Mouse (Mus musculus): ENCODE results near the gene Ypel2. TPM values are rescaled to one million over a fixed set of nuclear protein-coding genes. Genes with fewer than 3 reads are reported as not detected.

Ypel2 gene
- polyA plus RNA-seq, 1 experiment, result 6.3 TPM

DNA sequence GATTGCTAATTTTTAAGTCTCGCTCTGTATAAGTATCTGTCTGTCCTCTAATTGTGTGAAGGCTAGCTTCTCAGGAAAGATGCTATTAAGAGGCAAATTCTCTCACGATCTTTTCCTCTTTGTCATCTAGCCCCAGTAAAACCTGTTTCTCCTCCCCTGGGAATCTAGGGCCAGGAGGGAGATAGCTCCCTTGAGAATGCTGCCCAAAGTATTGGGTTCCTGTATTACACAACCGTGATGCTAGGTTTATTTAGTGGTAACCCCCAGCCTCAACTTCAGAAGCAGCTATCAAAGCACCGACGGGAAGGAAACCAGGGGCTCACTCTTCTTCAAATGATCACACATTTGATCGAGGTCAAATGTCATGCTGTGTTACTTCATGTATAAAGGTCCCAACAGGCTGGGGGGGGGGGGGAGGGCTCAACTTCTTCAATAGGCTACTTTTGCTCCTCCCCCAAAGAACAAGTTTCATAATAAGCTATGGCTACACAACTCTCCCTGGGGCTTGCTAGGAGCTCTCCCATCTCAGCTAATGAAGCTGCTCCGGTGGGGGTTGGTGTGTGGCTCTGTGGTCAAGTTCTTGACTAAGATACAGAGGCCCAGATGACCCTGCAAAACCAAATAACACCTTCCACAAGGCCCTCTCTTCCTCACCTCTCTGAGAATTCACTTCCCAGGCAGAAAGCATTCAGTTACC, 22.3 kb downstream of the Ypel2 start:
- TF ChIP-seq POLR2A (IDR thresholded peaks at IDR 0.05; ENCODE audit: borderline replicate concordance, extremely low read depth, insufficient read depth, insufficient read length, poor library complexity, severe bottlenecking) (no peak), CTCF (IDR thresholded peaks at IDR 0.05; ENCODE audit: borderline replicate concordance, extremely low read depth, insufficient read depth, insufficient read length) (no peak)
- DNase-seq (ENCODE audit: low read depth), result no peak

DNA sequence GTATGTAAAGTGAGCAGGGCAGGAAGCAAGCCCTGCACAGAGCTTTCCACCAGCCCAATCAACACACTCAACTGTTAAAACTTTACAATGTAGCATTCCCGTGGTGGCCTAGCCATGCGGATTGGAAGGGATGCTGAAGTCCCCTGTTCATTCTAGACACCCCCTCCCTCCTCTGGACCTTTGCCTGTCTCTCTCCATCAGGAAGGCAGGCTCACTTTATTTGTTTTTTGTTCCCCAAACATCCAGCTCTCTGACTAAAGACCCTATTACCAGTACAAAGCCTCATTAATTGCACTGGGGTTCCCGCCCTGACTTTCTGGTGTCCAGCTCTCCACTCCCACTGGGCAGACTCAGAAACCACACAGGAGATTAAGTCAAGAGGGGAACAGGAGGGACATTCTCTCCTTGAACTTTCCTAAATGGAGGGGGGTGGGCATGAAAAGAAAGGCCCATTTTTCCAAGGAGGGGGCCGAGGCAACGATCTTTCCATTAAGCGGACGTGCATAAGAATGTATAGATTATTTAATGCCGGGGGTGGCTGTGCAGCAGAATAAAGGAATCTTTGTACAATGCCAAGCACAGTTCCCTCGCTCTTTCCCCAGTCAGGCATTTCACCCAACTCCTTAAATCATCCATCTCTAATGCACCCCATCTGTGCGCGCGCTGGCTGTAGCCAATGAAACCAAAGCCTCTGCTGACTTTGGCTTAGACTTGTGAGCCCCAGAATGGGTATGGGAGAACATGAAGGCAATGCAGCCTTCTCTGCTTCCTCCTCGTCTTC, 24.3 kb downstream of the Ypel2 start:
- TF ChIP-seq POLR2A (IDR thresholded peaks at IDR 0.05; ENCODE audit: borderline replicate concordance, extremely low read depth, insufficient read depth, insufficient read length, poor library complexity, severe bottlenecking) (no peak), CTCF (IDR thresholded peaks at IDR 0.05; ENCODE audit: borderline replicate concordance, extremely low read depth, insufficient read depth, insufficient read length) (no peak)
- peak; percentile 60 for DNase-seq (ENCODE audit: low read depth)

DNA sequence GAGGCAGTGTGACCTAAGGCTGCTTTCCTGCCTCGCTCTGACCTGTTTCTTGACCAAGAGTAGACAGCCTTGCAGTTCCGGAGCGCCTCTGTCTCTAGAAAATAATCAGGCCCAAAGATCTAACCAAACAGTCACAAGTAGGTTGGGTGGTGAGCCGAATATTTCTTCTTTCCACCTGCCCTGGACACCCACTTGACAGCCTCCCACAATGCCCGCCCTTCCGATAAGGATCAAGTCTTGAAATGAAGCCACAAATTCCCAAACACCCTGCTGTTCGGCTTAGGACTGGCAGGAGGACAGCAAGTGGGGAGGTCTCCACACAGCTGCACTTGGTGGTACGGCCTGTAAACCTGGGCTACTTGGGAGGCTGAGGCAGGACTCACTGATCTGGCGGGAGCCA, 26.0 kb downstream of the Ypel2 start:
- no peak for DNase-seq (ENCODE audit: low read depth)
- TF ChIP-seq CTCF (IDR thresholded peaks at IDR 0.05; ENCODE audit: borderline replicate concordance, extremely low read depth, insufficient read depth, insufficient read length), result no peak

DNA sequence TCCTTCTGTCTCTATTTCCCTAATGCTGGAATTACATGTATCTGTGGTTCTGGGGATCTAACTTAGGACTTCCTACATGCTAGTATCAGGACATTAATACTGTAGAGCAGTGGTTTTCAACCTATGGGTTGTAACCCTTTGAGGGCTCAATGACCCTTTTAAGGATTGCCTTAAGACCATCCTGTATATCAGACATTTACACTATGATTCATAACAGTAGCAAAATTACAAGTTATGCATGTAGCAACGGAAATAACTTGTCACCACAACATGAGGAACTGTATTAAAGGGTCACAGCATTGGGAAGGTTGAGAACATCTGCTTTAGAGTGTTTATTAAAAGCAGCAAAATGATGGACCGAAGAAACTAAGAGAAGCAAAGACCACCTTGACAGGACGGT, 26.8 kb downstream of the Ypel2 start:
- TF ChIP-seq CTCF (IDR thresholded peaks at IDR 0.05; ENCODE audit: borderline replicate concordance, extremely low read depth, insufficient read depth, insufficient read length) (no peak), POLR2A (IDR thresholded peaks at IDR 0.05; ENCODE audit: borderline replicate concordance, extremely low read depth, insufficient read depth, insufficient read length, poor library complexity, severe bottlenecking) (no peak)
- no peak for DNase-seq (ENCODE audit: low read depth)

DNA sequence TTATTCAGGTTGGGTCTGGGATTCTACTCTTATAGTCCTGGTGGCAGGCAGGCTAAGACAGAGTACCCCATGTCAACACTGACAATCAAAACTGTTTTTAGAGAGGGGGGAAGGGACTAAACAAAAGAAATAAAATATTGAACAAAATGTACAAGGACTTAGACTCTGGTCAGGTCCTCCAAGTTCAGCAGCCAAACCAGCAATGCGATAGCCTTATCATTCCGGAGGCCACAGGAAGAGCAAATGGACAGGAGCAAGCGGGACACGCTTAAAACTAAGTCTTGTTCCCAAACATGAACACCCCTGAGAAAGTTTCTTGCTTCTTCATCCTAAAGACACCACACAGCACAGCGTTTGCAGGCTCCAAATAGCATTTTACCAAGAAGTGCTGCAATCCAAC, 28.4 kb downstream of the Ypel2 start:
- TF ChIP-seq POLR2A (IDR thresholded peaks at IDR 0.05; ENCODE audit: borderline replicate concordance, extremely low read depth, insufficient read depth, insufficient read length, poor library complexity, severe bottlenecking) (no peak), CTCF (IDR thresholded peaks at IDR 0.05; ENCODE audit: borderline replicate concordance, extremely low read depth, insufficient read depth, insufficient read length) (no peak)
- no peak for DNase-seq (ENCODE audit: low read depth)

DNA sequence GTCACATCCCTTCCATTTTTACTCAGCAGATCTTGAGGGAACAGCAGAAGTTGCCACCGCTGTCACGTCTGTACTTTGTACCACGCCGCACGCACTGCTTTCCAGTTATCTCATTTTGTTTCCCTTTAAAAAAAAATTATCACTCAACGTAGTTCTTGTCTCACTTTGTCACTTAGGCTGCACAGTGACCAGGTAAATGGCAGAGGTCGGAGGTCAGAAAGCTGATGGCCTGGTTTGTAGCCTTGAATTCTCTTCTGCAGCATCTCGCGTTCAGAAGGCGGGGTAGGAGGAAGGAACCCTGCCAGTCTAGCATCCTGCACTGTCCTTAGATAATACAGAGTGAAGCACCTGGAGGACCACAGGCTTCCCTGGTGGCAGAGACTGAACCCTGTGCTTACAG, 29.8 kb downstream of the Ypel2 start:
- TF ChIP-seq CTCF (IDR thresholded peaks at IDR 0.05; ENCODE audit: borderline replicate concordance, extremely low read depth, insufficient read depth, insufficient read length) (no peak), POLR2A (IDR thresholded peaks at IDR 0.05; ENCODE audit: borderline replicate concordance, extremely low read depth, insufficient read depth, insufficient read length, poor library complexity, severe bottlenecking) (no peak)
- DNase-seq (ENCODE audit: low read depth), result no peak

DNA sequence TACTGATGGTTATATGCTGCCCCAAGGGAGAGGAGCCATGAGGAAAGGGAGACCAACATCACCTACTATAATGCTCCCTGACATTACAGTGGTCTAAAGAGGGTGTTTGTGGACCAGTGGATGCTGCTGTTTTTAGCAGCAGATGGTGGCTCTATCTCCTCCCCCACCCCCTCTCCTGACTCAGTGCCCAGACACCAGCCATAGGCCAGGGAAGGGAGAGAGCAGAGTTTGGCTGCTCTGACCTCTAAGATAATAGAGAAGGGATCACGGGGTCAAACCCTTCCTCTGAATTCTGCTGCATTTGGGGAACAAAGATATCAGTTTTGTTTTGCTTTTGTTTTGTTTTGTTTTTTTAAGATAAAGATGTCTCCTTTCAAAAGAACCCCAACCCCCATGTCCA, 30.5 kb downstream of the Ypel2 start:
- DNase-seq (ENCODE audit: low read depth), result no peak
- TF ChIP-seq CTCF (IDR thresholded peaks at IDR 0.05; ENCODE audit: borderline replicate concordance, extremely low read depth, insufficient read depth, insufficient read length) (no peak), POLR2A (IDR thresholded peaks at IDR 0.05; ENCODE audit: borderline replicate concordance, extremely low read depth, insufficient read depth, insufficient read length, poor library complexity, severe bottlenecking) (no peak)

DNA sequence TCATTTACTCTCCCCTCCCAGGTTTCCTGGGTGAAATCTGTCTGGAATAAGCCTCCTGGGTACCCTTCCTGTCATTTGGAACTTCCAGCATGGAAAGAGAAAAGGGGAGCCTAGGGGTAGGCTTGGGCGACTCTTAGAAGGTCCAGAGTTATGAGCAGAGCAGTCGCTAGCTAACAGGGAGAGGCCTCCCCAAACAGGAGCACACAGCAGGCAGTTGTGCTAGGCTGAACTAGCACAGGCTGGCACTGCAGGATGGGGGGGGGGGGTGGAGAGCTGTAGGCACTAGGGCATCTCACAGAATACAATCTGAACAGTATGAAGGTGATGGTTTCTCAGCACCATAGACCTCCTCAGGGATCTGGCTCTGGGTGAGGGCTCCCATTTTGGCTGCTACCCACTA, 31.1 kb downstream of the Ypel2 start:
- no peak for DNase-seq (ENCODE audit: low read depth)
- TF ChIP-seq CTCF (IDR thresholded peaks at IDR 0.05; ENCODE audit: borderline replicate concordance, extremely low read depth, insufficient read depth, insufficient read length), result no peak
- no peak for TF ChIP-seq POLR2A (IDR thresholded peaks at IDR 0.05; ENCODE audit: borderline replicate concordance, extremely low read depth, insufficient read depth, insufficient read length, poor library complexity, severe bottlenecking)

DNA sequence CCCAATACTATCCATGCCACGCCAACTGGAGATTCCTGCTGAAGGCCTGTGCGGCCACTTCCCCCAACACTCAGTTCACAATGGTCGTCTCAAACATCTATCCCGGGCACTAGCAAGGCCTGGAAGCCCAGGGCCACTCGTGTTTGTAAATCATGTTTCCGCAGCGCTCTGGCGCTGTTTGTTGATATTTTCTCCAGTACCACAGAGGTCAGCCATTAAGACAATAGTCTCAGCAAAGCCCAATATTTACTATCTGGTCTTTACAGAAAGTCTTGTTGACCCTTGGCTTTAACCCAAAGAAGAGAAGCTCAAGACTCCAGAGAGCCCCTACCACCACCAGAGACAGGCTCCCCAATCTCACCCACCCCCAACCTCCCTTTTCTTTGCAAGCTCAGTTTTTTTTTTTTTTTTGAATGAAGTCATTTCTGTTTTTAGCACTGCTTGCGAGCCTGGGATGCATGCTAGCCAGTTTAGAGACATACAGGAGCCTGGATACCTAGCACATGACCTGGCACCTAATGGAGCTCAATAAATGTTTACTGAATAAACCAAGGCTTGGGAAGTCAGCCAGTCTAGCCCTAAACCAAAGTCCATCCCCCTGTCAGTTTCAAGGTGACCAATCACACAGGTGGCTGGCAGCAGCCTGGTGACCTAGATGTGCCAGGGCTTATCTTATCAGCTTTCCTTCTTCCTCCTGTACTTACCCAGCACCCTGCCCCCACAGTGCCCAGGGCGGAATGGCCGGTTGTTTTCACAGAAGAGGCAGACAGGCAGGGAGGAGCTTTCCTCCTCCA, 31.8 kb downstream of the Ypel2 start:
- TF ChIP-seq POLR2A (IDR thresholded peaks at IDR 0.05; ENCODE audit: borderline replicate concordance, extremely low read depth, insufficient read depth, insufficient read length, poor library complexity, severe bottlenecking) (no peak), CTCF (IDR thresholded peaks at IDR 0.05; ENCODE audit: borderline replicate concordance, extremely low read depth, insufficient read depth, insufficient read length) (no peak)
- DNase-seq (ENCODE audit: low read depth), result no peak

DNA sequence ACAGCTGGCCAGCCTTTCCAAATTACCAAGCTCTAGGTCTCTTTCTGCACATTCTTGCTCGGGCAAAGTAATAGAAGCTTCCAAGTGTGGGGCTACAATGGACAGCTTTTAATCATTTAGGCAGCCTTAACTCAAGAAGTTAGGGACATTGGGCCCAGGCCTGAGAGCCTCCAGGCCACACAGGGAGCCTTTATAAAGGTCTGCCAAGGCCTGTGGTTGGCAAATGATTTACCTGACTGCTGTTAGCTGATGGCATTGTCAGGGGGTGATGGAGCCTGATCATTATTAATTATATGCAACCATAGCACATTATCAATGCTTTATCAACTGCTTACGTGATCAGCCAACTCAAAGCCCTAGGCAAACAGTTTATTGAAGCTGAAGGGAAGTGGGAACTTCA, 33.2 kb downstream of the Ypel2 start:
- DNase-seq (ENCODE audit: low read depth), result no peak
- no peak for TF ChIP-seq POLR2A (IDR thresholded peaks at IDR 0.05; ENCODE audit: borderline replicate concordance, extremely low read depth, insufficient read depth, insufficient read length, poor library complexity, severe bottlenecking)
- no peak for TF ChIP-seq CTCF (IDR thresholded peaks at IDR 0.05; ENCODE audit: borderline replicate concordance, extremely low read depth, insufficient read depth, insufficient read length)

Measured in brain, embryonic 14.5 days (tissue).